Mouse (Mus musculus): ENCODE results near the gene Rpl19.

The Rpl19 gene

GRCm38 (mm10) chr11:98024516-98024915, 2.0 kb upstream of the Rpl19 start:
- no peak for DNase-seq

- no peak for DNase-seq
These were observed 301 bp upstream of the Rpl19 start for GRCm38 (mm10) chr11:98026248-98026569.

- DNase-seq = no peak
These were observed 783 bp downstream of the Rpl19 start for GRCm38 (mm10) chr11:98027297-98027688.

- DNase-seq = no peak
These were observed 1.3 kb downstream of the Rpl19 start for GRCm38 (mm10) chr11:98027785-98028184.

GRCm38 (mm10) chr11:98030701-98031442, 4.4 kb downstream of the Rpl19 start:
- DNase-seq = no peak

GRCm38 (mm10) chr11:98031443-98031770, 4.9 kb downstream of the Rpl19 start:
- DNase-seq = peak; percentile 87

- DNase-seq = peak; percentile 12
These were observed 7.6 kb downstream of the Rpl19 start for GRCm38 (mm10) chr11:98034061-98034460.

GRCm38 (mm10) chr11:98034840-98035239, 8.3 kb downstream of the Rpl19 start:
- DNase-seq = peak; percentile 88

GRCm38 (mm10) chr11:98035977-98036377, 9.5 kb downstream of the Rpl19 start:
- DNase-seq = peak; percentile 91

- no peak for DNase-seq
These were observed 11.4 kb downstream of the Rpl19 start for GRCm38 (mm10) chr11:98037871-98038270.

- DNase-seq = no peak
These were observed 14.5 kb downstream of the Rpl19 start for GRCm38 (mm10) chr11:98040975-98041374.

GRCm38 (mm10) chr11:98042741-98043140, 16.2 kb downstream of the Rpl19 start:
- no peak for DNase-seq

- DNase-seq = no peak
These were observed 17.6 kb downstream of the Rpl19 start for GRCm38 (mm10) chr11:98044074-98044473.

- DNase-seq = no peak
These were observed 19.1 kb downstream of the Rpl19 start for GRCm38 (mm10) chr11:98045596-98045995.

GRCm38 (mm10) chr11:98046466-98046865, 20.0 kb downstream of the Rpl19 start:
- DNase-seq = no peak

GRCm38 (mm10) chr11:98047745-98048144, 21.2 kb downstream of the Rpl19 start:
- DNase-seq = no peak

GRCm38 (mm10) chr11:98049672-98050519, 23.4 kb downstream of the Rpl19 start:
- DNase-seq = no peak

- DNase-seq = no peak
These were observed 24.0 kb downstream of the Rpl19 start for GRCm38 (mm10) chr11:98050520-98050815.

GRCm38 (mm10) chr11:98050940-98051339, 24.4 kb downstream of the Rpl19 start:
- no peak for DNase-seq

- DNase-seq = peak; percentile 79
These were observed 25.2 kb downstream of the Rpl19 start for GRCm38 (mm10) chr11:98051611-98052128.

GRCm38 (mm10) chr11:98052129-98052988, 25.8 kb downstream of the Rpl19 start:
- peak; percentile 70 for DNase-seq

- peak; percentile 94 for DNase-seq
These were observed 26.7 kb downstream of the Rpl19 start, which contains the start of gene Stac2 for GRCm38 (mm10) chr11:98052989-98053834. Stac2 (minus strand) TSS chr11:98053462.

Data from retina, postnatal 1 day (tissue).